Mouse (Mus musculus): ENCODE results near the gene Smdt1.

- TF ChIP-seq CTCF (IDR thresholded peaks at IDR 0.05; ENCODE audit: control insufficient read depth, insufficient read depth, insufficient read length) (no peak), USF1 (IDR thresholded peaks at IDR 0.05; ENCODE audit: low read depth) (no peak), MYOD1 (IDR thresholded peaks at IDR 0.05; ENCODE audit: control insufficient read depth, insufficient read length, low read depth) (no peak), MAX (IDR thresholded peaks at IDR 0.05) (no peak), MYOG (IDR thresholded peaks at IDR 0.05; ENCODE audit: control insufficient read depth, extremely low read depth, insufficient read length) (no peak)
Measured at GRCm38 (mm10) chr15:82339150-82339549, 391 bp downstream of the Smdt1 start.

Measured in C2C12 (cell line).